Mouse (Mus musculus): Measurements from ENCODE around the gene St7l. TPM values are rescaled to one million over a fixed set of nuclear protein-coding genes. Genes with fewer than 3 reads are reported as not detected.

The St7l gene
- 28.7 and 33.7 TPM in 2 replicates for polyA plus RNA-seq (2016; fragmentation: Nextera tagmentation; extraction: Ambion mirVana)

GRCm38 (mm10) chr3:104863786-104864650, at the start of gene St7l, which contains the start of gene Capza1:
Gene St7l (plus strand): TSS chr3:104864005.
Gene Capza1 (minus strand): TSS chr3:104864505.
- H3K9me3 ChIP-seq = no peaks in the 10 kb centered on the region
- peaks cover 30% of the 10 kb centered on the region for H3K4me1 ChIP-seq (replicated peaks)
- WGBS = under 1% methylated on average over 43 of the region's 43 CpGs
- H3K4me3 ChIP-seq = peak within 1 kb of the TSS; percentile 91
- DNase-seq (ENCODE audit: low spot score) = peak; percentile 91
- H3K27ac ChIP-seq = peak within 1 kb of the TSS; percentile 97
- no peaks in the 10 kb centered on the region for H3K27me3 ChIP-seq (ENCODE audit: insufficient read depth, poor library complexity, severe bottlenecking)
- peaks cover 12% of the 10 kb centered on the region for H3K36me3 ChIP-seq

DNA sequence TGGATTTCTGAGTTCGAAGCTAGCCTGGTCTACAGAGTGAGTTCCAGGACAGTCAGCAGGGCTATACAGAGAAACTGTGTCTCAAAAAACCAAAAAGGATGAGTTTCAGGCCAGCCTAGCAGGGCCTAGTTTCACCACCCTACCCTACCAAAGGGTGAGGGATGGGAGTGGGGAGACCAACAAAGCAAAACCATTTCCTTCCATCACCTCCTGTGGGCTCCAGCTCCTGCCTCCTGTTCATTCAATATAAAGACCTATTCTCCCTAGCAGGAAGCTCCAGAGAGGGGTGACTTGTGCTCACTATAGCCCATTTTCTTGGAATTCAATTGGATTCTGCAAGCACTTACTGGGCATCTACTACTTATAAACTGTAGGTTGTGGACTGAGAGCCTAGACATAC, 49.1 kb upstream of the St7l start:
- H3K4me3 ChIP-seq = no peak overlapping the region
- no peak for DNase-seq (ENCODE audit: low spot score)

DNA sequence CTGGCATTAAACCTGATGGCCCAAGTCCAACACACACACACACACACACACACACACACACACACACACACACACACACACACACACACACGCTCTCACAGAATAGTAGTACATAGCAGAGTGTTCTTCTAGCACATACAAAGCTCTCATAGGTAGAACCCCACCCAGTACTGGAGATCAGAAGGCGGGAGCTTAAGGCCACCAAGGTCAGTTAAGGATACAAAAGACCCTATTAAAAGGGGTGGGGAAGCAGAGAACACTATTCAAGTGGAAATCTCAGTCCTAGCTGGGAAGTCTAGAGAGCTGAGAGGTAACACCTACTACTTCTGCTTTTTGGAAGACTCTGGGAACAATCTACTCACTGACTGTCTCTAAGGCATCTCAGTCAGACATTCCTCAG, 48.5 kb upstream of the St7l start:
- Histone ChIP-seq H3K27me3 (ENCODE audit: insufficient read depth, poor library complexity, severe bottlenecking) (no peaks in the 10 kb centered on the region), H3K27ac (no peak overlapping the region), H3K9me3 (no peaks in the 10 kb centered on the region), H3K4me3 (no peak overlapping the region), H3K36me3 (peaks cover 3% of the 10 kb centered on the region; the same call in 1 of the 2 replicates), H3K4me1 (replicated peaks) (peaks cover 21% of the 10 kb centered on the region)
- no peak for DNase-seq (ENCODE audit: low spot score)
- WGBS = 72% methylated on average over 2 of the region's 2 CpGs

More for the DNA sequence above, 49.1 kb upstream of the St7l start:
- Histone ChIP-seq H3K27me3 (ENCODE audit: insufficient read depth, poor library complexity, severe bottlenecking) (no peaks in the 10 kb centered on the region), H3K27ac (no peak overlapping the region), H3K4me1 (replicated peaks) (peaks cover 21% of the 10 kb centered on the region), H3K36me3 (peaks cover 3% of the 10 kb centered on the region; the same call in 1 of the 2 replicates), H3K9me3 (no peaks in the 10 kb centered on the region)
- 96% methylated on average over 1 of the region's 1 CpGs for WGBS

DNA sequence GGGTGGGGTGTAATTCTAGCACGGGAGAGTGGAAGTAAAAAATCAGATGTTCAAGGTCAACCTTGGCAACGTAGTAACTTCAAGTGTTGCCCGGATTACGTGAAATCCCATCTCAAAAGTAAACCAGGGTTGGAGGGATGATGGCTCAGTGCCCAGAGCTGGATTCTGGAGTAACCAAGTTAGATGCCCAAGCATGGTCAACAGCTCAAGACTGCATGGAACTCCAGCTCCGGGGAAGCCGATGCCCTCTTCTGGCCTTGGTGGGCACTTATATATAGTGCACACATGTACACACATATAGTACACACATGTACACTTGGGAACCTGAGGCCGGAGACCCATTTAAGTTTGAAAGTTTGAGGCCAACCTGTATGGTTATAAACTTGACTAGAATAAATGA, 47.7 kb upstream of the St7l start:
- DNase-seq (ENCODE audit: low spot score) = no peak
- WGBS = 95% methylated on average over 7 of the region's 7 CpGs
- H3K9me3 ChIP-seq = no peaks in the 10 kb centered on the region

GRCm38 (mm10) chr3:104817481-104817990, 46.3 kb upstream of the St7l start:
- H3K9me3 ChIP-seq = no peaks in the 10 kb centered on the region
- under 1% methylated on average over 46 of the region's 46 CpGs for WGBS
- peaks cover 21% of the 10 kb centered on the region for H3K4me1 ChIP-seq (replicated peaks)
- peak overlapping the region; percentile 90 for H3K4me3 ChIP-seq
- DNase-seq (ENCODE audit: low spot score) = peak; percentile 54
- H3K27ac ChIP-seq = peak overlapping the region; percentile 90
- H3K27me3 ChIP-seq (ENCODE audit: insufficient read depth, poor library complexity, severe bottlenecking) = no peaks in the 10 kb centered on the region
- H3K36me3 ChIP-seq = peaks cover 22% of the 10 kb centered on the region

More for the DNA sequence above, 47.7 kb upstream of the St7l start:
- Histone ChIP-seq H3K27ac (no peak overlapping the region), H3K4me1 (replicated peaks) (peaks cover 21% of the 10 kb centered on the region), H3K4me3 (no peak overlapping the region), H3K36me3 (peaks cover 8% of the 10 kb centered on the region), H3K27me3 (ENCODE audit: insufficient read depth, poor library complexity, severe bottlenecking) (no peaks in the 10 kb centered on the region)

GRCm38 (mm10) chr3:104817991-104818748, 45.6 kb upstream of the St7l start, which contains the start of gene Mov10:
Gene Mov10 (minus strand): TSS chr3:104818563.
- H3K27ac ChIP-seq = peak within 1 kb of the TSS; percentile 90
- under 1% methylated on average over 40 of the region's 40 CpGs for WGBS

DNA sequence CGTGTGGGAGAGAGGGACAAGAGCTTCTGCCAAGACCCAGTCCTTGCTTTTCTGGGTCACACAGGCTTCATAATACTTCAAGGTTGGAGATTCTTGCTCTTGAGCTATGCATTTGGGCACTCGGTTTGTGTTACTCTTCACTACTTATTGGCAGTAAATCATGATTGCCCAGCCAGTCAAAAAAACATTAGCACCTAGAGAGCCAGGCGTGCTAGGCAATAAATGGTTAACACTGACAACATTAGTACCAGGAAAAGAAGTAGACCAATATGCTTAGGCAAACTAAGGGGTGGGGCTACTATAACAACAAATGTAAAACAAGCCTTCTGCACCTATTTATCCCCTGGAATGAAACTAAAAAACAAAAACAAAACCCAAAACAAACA, 45.1 kb upstream of the St7l start:
- Histone ChIP-seq H3K9me3 (no peaks in the 10 kb centered on the region), H3K36me3 (peaks cover 24% of the 10 kb centered on the region), H3K27ac (peak overlapping the region; percentile 90), H3K27me3 (ENCODE audit: insufficient read depth, poor library complexity, severe bottlenecking) (no peaks in the 10 kb centered on the region), H3K4me1 (replicated peaks) (peaks cover 21% of the 10 kb centered on the region), H3K4me3 (peak overlapping the region; percentile 90)
- no peak for DNase-seq (ENCODE audit: low spot score)
- WGBS = 10% methylated on average over 3 of the region's 3 CpGs

More at GRCm38 (mm10) chr3:104817991-104818748, 45.6 kb upstream of the St7l start, which contains the start of gene Mov10:
- H3K27me3 ChIP-seq (ENCODE audit: insufficient read depth, poor library complexity, severe bottlenecking) = no peaks in the 10 kb centered on the region
- peak within 1 kb of the TSS; percentile 90 for H3K4me3 ChIP-seq
- H3K9me3 ChIP-seq = no peaks in the 10 kb centered on the region
- peaks cover 21% of the 10 kb centered on the region for H3K4me1 ChIP-seq (replicated peaks)
- peak; percentile 80 for DNase-seq (ENCODE audit: low spot score)
- H3K36me3 ChIP-seq = peaks cover 24% of the 10 kb centered on the region

DNA sequence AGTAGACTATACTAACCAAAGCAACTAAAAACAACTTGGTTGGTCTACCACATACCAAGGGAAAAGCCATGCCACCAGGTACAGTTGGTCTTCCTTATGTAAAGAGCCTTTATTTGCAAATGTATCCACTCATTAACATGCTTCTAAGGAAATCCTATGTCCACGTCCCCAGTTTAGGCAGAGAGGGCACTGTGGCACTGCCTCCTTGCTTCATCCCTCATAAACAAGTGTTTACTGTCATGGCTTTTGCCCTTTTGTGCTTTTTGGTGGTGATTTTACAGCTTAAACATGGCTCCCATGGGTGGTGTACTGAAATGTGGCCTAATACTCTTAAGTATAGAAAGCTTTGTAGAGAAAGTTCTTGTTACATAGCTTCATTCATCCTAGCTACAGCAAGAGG, 43.4 kb upstream of the St7l start:
- DNase-seq (ENCODE audit: low spot score) = no peak
- peaks cover 30% of the 10 kb centered on the region for H3K36me3 ChIP-seq
- H3K27ac ChIP-seq = no peak overlapping the region
- H3K9me3 ChIP-seq = no peaks in the 10 kb centered on the region
- H3K27me3 ChIP-seq (ENCODE audit: insufficient read depth, poor library complexity, severe bottlenecking) = no peaks in the 10 kb centered on the region
- 66% methylated on average over 1 of the region's 1 CpGs for WGBS
- no peak overlapping the region for H3K4me3 ChIP-seq
- peaks cover 21% of the 10 kb centered on the region for H3K4me1 ChIP-seq (replicated peaks)

- no peak for DNase-seq (ENCODE audit: low spot score)
- WGBS = 93% methylated on average over 3 of the region's 3 CpGs
Observed at GRCm38 (mm10) chr3:104822413-104822812, 41.4 kb upstream of the St7l start.

GRCm38 (mm10) chr3:104835797-104836196, 28.0 kb upstream of the St7l start:
- H3K4me1 ChIP-seq (replicated peaks) = no peaks in the 10 kb centered on the region
- H3K27ac ChIP-seq = no peak overlapping the region
- no peak for DNase-seq (ENCODE audit: low spot score)
- no peaks in the 10 kb centered on the region for H3K9me3 ChIP-seq
- H3K27me3 ChIP-seq (ENCODE audit: insufficient read depth, poor library complexity, severe bottlenecking) = no peaks in the 10 kb centered on the region
- WGBS = 96% methylated on average over 3 of the region's 3 CpGs
- peaks cover 94% of the 10 kb centered on the region for H3K36me3 ChIP-seq
- no peak overlapping the region for H3K4me3 ChIP-seq

More at GRCm38 (mm10) chr3:104822413-104822812, 41.4 kb upstream of the St7l start:
- Histone ChIP-seq H3K4me1 (replicated peaks) (peaks cover 15% of the 10 kb centered on the region), H3K4me3 (no peak overlapping the region), H3K27ac (no peak overlapping the region), H3K36me3 (peaks cover 44% of the 10 kb centered on the region), H3K9me3 (no peaks in the 10 kb centered on the region), H3K27me3 (ENCODE audit: insufficient read depth, poor library complexity, severe bottlenecking) (no peaks in the 10 kb centered on the region)

DNA sequence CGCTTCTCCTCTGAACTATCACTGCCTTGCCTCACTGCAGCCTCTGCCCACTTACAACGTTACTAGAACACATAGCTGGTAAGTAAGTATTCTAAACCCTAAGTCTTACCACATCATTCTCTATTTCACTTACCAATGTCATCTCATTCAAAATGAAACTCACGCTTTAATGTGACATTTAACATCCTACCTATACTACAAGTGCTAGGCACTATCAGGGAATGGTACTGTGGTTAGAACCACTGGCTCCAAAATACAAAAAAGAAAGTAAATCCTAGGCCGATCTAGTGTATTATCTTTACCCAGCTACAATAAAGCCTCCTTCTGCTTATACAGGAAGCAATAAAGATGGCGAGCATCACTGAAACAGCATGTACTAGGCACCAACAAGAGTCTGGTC, 22.8 kb upstream of the St7l start:
- H3K4me1 ChIP-seq (replicated peaks) = no peaks in the 10 kb centered on the region
- H3K9me3 ChIP-seq = no peaks in the 10 kb centered on the region
- H3K36me3 ChIP-seq = peaks cover 93% of the 10 kb centered on the region
- H3K27ac ChIP-seq = no peak overlapping the region
- no peak overlapping the region for H3K4me3 ChIP-seq
- WGBS = 95% methylated on average over 5 of the region's 5 CpGs
- no peak for DNase-seq (ENCODE audit: low spot score)
- no peaks in the 10 kb centered on the region for H3K27me3 ChIP-seq (ENCODE audit: insufficient read depth, poor library complexity, severe bottlenecking)

DNA sequence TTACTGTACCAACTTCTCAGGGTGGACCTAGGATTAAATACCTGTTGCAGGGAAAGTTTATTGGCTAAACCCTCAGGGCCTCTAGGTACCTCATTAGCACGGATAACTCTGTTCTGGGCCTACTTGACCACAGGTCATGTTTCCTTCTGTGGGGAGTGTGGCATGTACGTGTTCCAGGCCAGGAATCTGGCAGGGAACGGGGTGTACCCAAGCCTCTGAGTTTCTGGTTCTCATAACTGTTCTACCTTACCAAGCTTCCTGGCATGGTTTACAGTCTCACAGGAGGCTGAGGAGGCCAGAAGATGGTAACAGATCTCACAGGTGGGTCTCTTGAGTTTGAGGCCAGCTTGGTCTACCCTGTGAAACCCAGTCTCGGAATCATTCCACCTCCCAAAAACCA, 17.2 kb upstream of the St7l start:
- H3K27me3 ChIP-seq (ENCODE audit: insufficient read depth, poor library complexity, severe bottlenecking) = no peaks in the 10 kb centered on the region
- H3K4me3 ChIP-seq = no peak overlapping the region
- 95% methylated on average over 4 of the region's 4 CpGs for WGBS
- no peak overlapping the region for H3K27ac ChIP-seq
- H3K9me3 ChIP-seq = no peaks in the 10 kb centered on the region
- no peaks in the 10 kb centered on the region for H3K4me1 ChIP-seq (replicated peaks)
- DNase-seq (ENCODE audit: low spot score) = no peak
- H3K36me3 ChIP-seq = peaks cover 72% of the 10 kb centered on the region
